Mouse (Mus musculus): ENCODE measurements around the gene Mrpl35. TPM values are rescaled to one million over a fixed set of nuclear protein-coding genes. Genes with fewer than 3 reads are reported as not detected.

The Mrpl35 gene
- polyA plus RNA-seq, 1 experiment from 2014 or later = 21.7 TPM

GRCm38 (mm10) chr6:71772636-71773208 is 54.0 kb downstream of the Mrpl35 start:
- H3K36me3 ChIP-seq (ENCODE audit: inconsistent target) = no peaks in the 10 kb centered on the region
- H3K27ac ChIP-seq = no peak overlapping the region
- 80% methylated on average over 7 of the region's 7 CpGs for WGBS (ENCODE audit: missing documents)
- no peaks in the 10 kb centered on the region for H3K79me2 ChIP-seq (ENCODE audit: inconsistent target)
- H3K4me3 ChIP-seq (ENCODE audit: inconsistent target) = no peak overlapping the region

GRCm38 (mm10) chr6:71772156-71772555 is 54.6 kb downstream of the Mrpl35 start:
- no peak overlapping the region for H3K27ac ChIP-seq
- H3K36me3 ChIP-seq (ENCODE audit: inconsistent target) = no peaks in the 10 kb centered on the region
- 94% methylated on average over 6 of the region's 6 CpGs for WGBS (ENCODE audit: missing documents)
- no peaks in the 10 kb centered on the region for H3K79me2 ChIP-seq (ENCODE audit: inconsistent target)
- no peak overlapping the region for H3K4me3 ChIP-seq (ENCODE audit: inconsistent target)

- Histone ChIP-seq H3K36me3 (ENCODE audit: inconsistent target) (no peaks in the 10 kb centered on the region), H3K27ac (no peak overlapping the region), H3K79me2 (ENCODE audit: inconsistent target) (no peaks in the 10 kb centered on the region), H3K4me3 (ENCODE audit: inconsistent target) (no peak overlapping the region)
- WGBS (ENCODE audit: missing documents) = 94% methylated on average over 4 of the region's 4 CpGs
Observed at GRCm38 (mm10) chr6:71771282-71771681, 55.5 kb downstream of the Mrpl35 start.

GRCm38 (mm10) chr6:71770856-71771255 is 55.9 kb downstream of the Mrpl35 start:
- no peaks in the 10 kb centered on the region for H3K36me3 ChIP-seq (ENCODE audit: inconsistent target)
- H3K27ac ChIP-seq = no peak overlapping the region
- no peak overlapping the region for H3K4me3 ChIP-seq (ENCODE audit: inconsistent target)
- 93% methylated on average over 4 of the region's 4 CpGs for WGBS (ENCODE audit: missing documents)
- H3K79me2 ChIP-seq (ENCODE audit: inconsistent target) = no peaks in the 10 kb centered on the region

DNA sequence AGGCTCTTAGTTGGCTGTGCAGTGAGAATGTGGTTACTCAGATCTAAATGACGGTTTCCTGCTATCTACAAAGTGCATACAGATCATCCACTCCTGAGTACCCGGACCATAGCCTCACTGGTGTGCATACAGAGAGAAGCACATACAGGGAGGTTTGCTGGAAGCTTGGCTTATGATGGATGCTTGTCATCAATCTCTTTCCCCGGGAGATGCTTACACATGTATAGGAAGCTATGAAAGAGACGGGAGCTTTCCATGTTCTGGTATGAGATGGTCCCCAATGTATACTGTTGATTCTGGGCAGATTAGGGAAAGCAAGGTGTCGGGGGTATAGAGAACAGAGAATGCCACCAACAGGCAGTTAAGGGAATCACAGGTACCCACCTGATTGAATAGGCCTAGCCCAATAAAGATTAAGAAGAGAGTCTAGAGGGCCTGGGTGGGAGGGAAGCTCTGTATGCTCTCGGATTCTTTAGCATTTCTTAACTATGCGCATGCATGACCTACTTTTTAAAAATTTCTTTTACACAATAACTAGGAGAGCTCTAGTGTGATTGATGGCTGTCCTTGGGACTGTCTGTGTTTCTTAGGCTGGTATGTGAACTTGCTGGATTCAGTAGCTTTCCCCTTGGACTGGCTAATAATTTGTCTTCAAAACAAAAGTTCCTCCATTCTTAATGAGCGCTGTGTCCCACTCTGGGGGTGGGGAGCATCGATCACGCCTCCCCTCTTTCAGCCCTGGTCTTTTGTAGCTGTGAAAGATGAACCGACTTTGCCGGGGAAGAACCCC is 56.7 kb downstream of the Mrpl35 start:
- no peaks in the 10 kb centered on the region for H3K79me2 ChIP-seq (ENCODE audit: inconsistent target)
- 86% methylated on average over 12 of the region's 12 CpGs for WGBS (ENCODE audit: missing documents)

GRCm38 (mm10) chr6:71767761-71768160 is 59.0 kb downstream of the Mrpl35 start:
- no peak overlapping the region for H3K4me3 ChIP-seq (ENCODE audit: inconsistent target)
- whole genome bisulfite sequencing (ENCODE audit: missing documents) = 53% methylated on average over 4 of the region's 4 CpGs
- no peaks in the 10 kb centered on the region for H3K79me2 ChIP-seq (ENCODE audit: inconsistent target)
- no peaks in the 10 kb centered on the region for H3K36me3 ChIP-seq (ENCODE audit: inconsistent target)
- no peak overlapping the region for H3K27ac ChIP-seq

More for the DNA sequence above, 56.7 kb downstream of the Mrpl35 start:
- no peak overlapping the region for H3K4me3 ChIP-seq (ENCODE audit: inconsistent target)
- H3K27ac ChIP-seq = no peak overlapping the region
- H3K36me3 ChIP-seq (ENCODE audit: inconsistent target) = no peaks in the 10 kb centered on the region

Other genes starting within 250 kb of the Mrpl35 start
- 19.4 to 30.0 TPM (median 25.2 TPM) in 3 replicates for gene Kdm3a, start 194.0 kb downstream of the Mrpl35 start, polyA plus RNA-seq (2018)
- gene Reep1, start 119.4 kb downstream of the Mrpl35 start, polyA plus RNA-seq (2018) = not detected in 3 replicates
- 63.7 to 112 TPM (median 107 TPM) in 3 replicates for gene Immt, start 4.4 kb upstream of the Mrpl35 start, polyA plus RNA-seq (2018)
- 13.1 to 37.8 TPM (median 34.7 TPM) in 3 replicates for gene Ptcd3, start 81.8 kb upstream of the Mrpl35 start, polyA plus RNA-seq (2018)
- 6.1 to 26.9 TPM (median 16.6 TPM) in 3 replicates for gene Polr1a, start 82.1 kb upstream of the Mrpl35 start, polyA plus RNA-seq (2018)